Comparison of ENCODE assay signal across 18 mouse cellular contexts in genomic region chr2:92975031-92975790, GRCm38 (mm10).
DNase-seq lines count a peak whose midpoint lies in the region; ATAC-seq and TF ChIP-seq lines count a peak whose summit lies in the region.
"Had no signal": no experiment of that assay in that cellular context is flagged by ENCODE, and none has a peak within 500 bp of the region (broad histone marks: within the 10 kb centered on the region; RNA-seq: fewer than 3 reads in every experiment).

No protein-coding gene starts in this region.

- TF ChIP-seq POLR2A in lung, adult 2 months (IDR thresholded peaks at IDR 0.05; ENCODE audit: borderline replicate concordance, extremely low read depth, low read depth, low read length): no peak

- no peak for TF ChIP-seq CTCF in lung, adult 2 months (IDR thresholded peaks at IDR 0.05; ENCODE audit: insufficient read depth, low read length)

- peaks cover 65% of the 10 kb centered on the region for H3K36me3 ChIP-seq in lung, embryonic 15.5 days

- H3K9ac ChIP-seq in lung, embryonic 15.5 days: no peak overlapping the region
- H3K9ac ChIP-seq: hindbrain, embryonic 12.5 days; limb, embryonic 13.5 days; liver, embryonic 15.5 days; neural tube, embryonic 12.5 days had no signal

- H3K27ac ChIP-seq in lung, embryonic 15.5 days: no peak overlapping the region
- H3K27ac ChIP-seq: hindbrain, embryonic 12.5 days; limb, embryonic 13.5 days; liver, embryonic 15.5 days; neural tube, embryonic 12.5 days had no signal

- no peaks in the 10 kb centered on the region; the same call in 1 of the 2 replicates for H3K4me1 ChIP-seq in lung, adult 2 months (ENCODE audit: control insufficient read depth, insufficient read depth, low read length)
- H3K4me1 ChIP-seq in lung, embryonic 15.5 days: no peaks in the 10 kb centered on the region
- H3K4me1 ChIP-seq: limb, embryonic 13.5 days; neural tube, embryonic 12.5 days had no signal

- ATAC-seq in lung, embryonic 15.5 days (ENCODE audit: borderline replicate concordance, extremely low read depth, low FRiP score, low TSS enrichment): peak; percentile 50
- ATAC-seq in monocyte, adult 5-6 weeks (replicated peaks; ENCODE audit: insufficient number of reproducible peaks, low FRiP score, low TSS enrichment, poor library complexity, severe bottlenecking): 0 out of 2 replicates have a peak, but pooled peaks have one; percentile 16

- 67% methylated on average over 14 of the region's 14 CpGs for WGBS in lung, adult 2 months
- 74% methylated on average over 14 of the region's 14 CpGs for WGBS in lung, embryonic 15.5 days

- H3K4me2 ChIP-seq in lung, embryonic 15.5 days: no peak overlapping the region
- H3K4me2 ChIP-seq: hindbrain, embryonic 12.5 days; limb, embryonic 13.5 days; liver, embryonic 15.5 days; neural tube, embryonic 12.5 days had no signal

- DNase-seq in adrenal gland, postnatal 25 days: peak; percentile 40
- DNase-seq in adrenal gland, postnatal 10 days: no peak
- DNase-seq in lung, adult 18-20 months: peak; percentile 48 to 54
- no peak for DNase-seq in lung, adult 2 months
- no peak for DNase-seq in right cerebral cortex, postnatal 14 days
- DNase-seq: B cell, adult 2 months; cerebellum, adult 2 months; gastrocnemius, postnatal 36 days; kidney, postnatal 14 days; spleen, adult 18-20 months; thymus, postnatal 14 days had no signal

- no peaks in the 10 kb centered on the region for H3K9me3 ChIP-seq in lung, embryonic 15.5 days
- H3K9me3 ChIP-seq: hindbrain, embryonic 12.5 days; limb, embryonic 13.5 days; liver, embryonic 15.5 days; neural tube, embryonic 12.5 days had no signal

- no peak overlapping the region for H3K4me3 ChIP-seq in lung, adult 2 months (replicated peaks; ENCODE audit: extremely low read depth, low read depth, low read length)
- H3K4me3 ChIP-seq in lung, embryonic 15.5 days: no peak overlapping the region
- H3K4me3 ChIP-seq: hindbrain, embryonic 12.5 days; limb, embryonic 13.5 days; liver, embryonic 15.5 days; megakaryocyte, embryonic 14.5 days; neural tube, embryonic 12.5 days had no signal

- no peaks in the 10 kb centered on the region for H3K27me3 ChIP-seq in lung, embryonic 15.5 days
- H3K27me3 ChIP-seq: hindbrain, embryonic 12.5 days; limb, embryonic 13.5 days; liver, embryonic 15.5 days; megakaryocyte, embryonic 14.5 days; neural tube, embryonic 12.5 days had no signal

Comparison
In these comparisons a context has a peak if more than half of its experiments do, and no peak if none do; other contexts are left out.
1. DNase-seq: peak in adrenal gland, postnatal 25 days (single experiment) and lung, adult 18-20 months (2 of 2); none in adrenal gland, postnatal 10 days (single experiment), lung, adult 2 months (single experiment) and right cerebral cortex, postnatal 14 days (single experiment).